Mouse (Mus musculus) myocyte (in vitro differentiated cells): Measurements from ENCODE around the gene Bcl10. TPM values are rescaled to one million over a fixed set of nuclear protein-coding genes. Genes with fewer than 3 reads are reported as not detected.

ENCODE experiments used
- H3K27me3 ChIP-seq: one replicate; pipeline ENCODE4 v1.6.1; 2011; ENCODE audit not compliant: control insufficient read depth, insufficient read depth, insufficient read length
- H3K36me3 ChIP-seq: one replicate; pipeline ENCODE4 v1.6.1; 2011; ENCODE audit not compliant: control insufficient read depth, insufficient read depth
- H3K4me2 ChIP-seq: one replicate; pipeline ENCODE4 v1.6.1; 2011; ENCODE audit warnings: low read depth, control low read depth
- H3K4me3 ChIP-seq: one replicate; pipeline ENCODE4 v1.5.1; 2011; ENCODE audit warnings: mild to moderate bottlenecking, control low read depth, moderate library complexity
- H3K79me2 ChIP-seq: one replicate; pipeline ENCODE4 v1.6.1; 2011; ENCODE audit not compliant: control insufficient read depth, insufficient read depth
- H3ac ChIP-seq: one replicate; pipeline ENCODE4 v1.6.1; 2011; ENCODE audit not compliant: control insufficient read depth, insufficient read length
- CEBPB ChIP-seq: IDR thresholded peaks from 2 replicates; pipeline ENCODE4 v1.6.1; 2011; ENCODE audit warnings: mild to moderate bottlenecking, moderate library complexity; ENCODE audit not compliant: poor library complexity, insufficient read depth, severe bottlenecking
- E2F4 ChIP-seq: IDR thresholded peaks from one replicate; pipeline ENCODE4 v1.6.1; 2011; ENCODE audit warnings: mild to moderate bottlenecking, control low read depth, moderate library complexity; ENCODE audit not compliant: insufficient read depth
- MAX ChIP-seq: IDR thresholded peaks from one replicate; pipeline ENCODE4 v1.6.1; 2011; ENCODE audit warnings: low read depth, mild to moderate bottlenecking, control low read depth
- MYOD1 ChIP-seq, 3 experiments: IDR thresholded peaks; one replicate each; pipeline ENCODE4 v1.6.1; 2011; ENCODE audit warnings: control low read depth in 2 of 3, low read depth in 2 of 3, mild to moderate bottlenecking in 2 of 3, moderate library complexity in 1 of 3; ENCODE audit not compliant: insufficient read length in 2 of 3, control insufficient read depth in 1 of 3
- MYOG ChIP-seq, 3 experiments: IDR thresholded peaks; one replicate each; pipeline ENCODE4 v1.6.1; 2011; ENCODE audit warnings: control low read depth in 2 of 3, low read depth in 2 of 3, mild to moderate bottlenecking in 2 of 3; ENCODE audit not compliant: insufficient read length in 2 of 3, control insufficient read depth in 1 of 3, insufficient read depth in 1 of 3
- POLR2A ChIP-seq: IDR thresholded peaks from one replicate; pipeline ENCODE4 v1.6.1; 2011; ENCODE audit warnings: low read depth, mild to moderate bottlenecking, control low read depth, moderate library complexity; ENCODE audit not compliant: insufficient read length
- POLR2AphosphoS2 ChIP-seq: IDR thresholded peaks from one replicate; pipeline ENCODE4 v1.6.1; 2011; ENCODE audit warnings: low read depth, control low read depth; ENCODE audit not compliant: insufficient read length
- REST ChIP-seq: IDR thresholded peaks from one replicate; pipeline ENCODE4 v1.6.1; 2011; ENCODE audit warnings: mild to moderate bottlenecking, control low read depth, moderate library complexity; ENCODE audit not compliant: insufficient read depth, insufficient read length
- SRF ChIP-seq: IDR thresholded peaks from one replicate; pipeline ENCODE4 v1.6.1; 2011; ENCODE audit warnings: low read depth; ENCODE audit not compliant: control insufficient read depth, insufficient read length
- TCF12 ChIP-seq: IDR thresholded peaks from one replicate; pipeline ENCODE4 v1.6.1; 2011; ENCODE audit warnings: mild to moderate bottlenecking, control low read depth; ENCODE audit not compliant: poor library complexity, insufficient read depth, severe bottlenecking
- TCF3 ChIP-seq: IDR thresholded peaks from one replicate; pipeline ENCODE4 v1.6.1; 2011; ENCODE audit warnings: low read depth, control low read depth; ENCODE audit not compliant: insufficient read length
- USF1 ChIP-seq: IDR thresholded peaks from one replicate; pipeline ENCODE4 v1.6.1; 2011; ENCODE audit warnings: low read depth, mild to moderate bottlenecking, control low read depth, moderate library complexity
- polyA plus RNA-seq: library from polyadenylated mRNA; unstranded; fragments of >200 nt; fragmentation: generic; extraction: Trizol; gene quantifications from one replicate; pipeline ENCODE4 v1.2.1, GENCODE M21; 2012; ENCODE audit warnings: missing spikeins

Gene Bcl10
- polyA plus RNA-seq, 1 experiment, result 25.9 TPM

DNA sequence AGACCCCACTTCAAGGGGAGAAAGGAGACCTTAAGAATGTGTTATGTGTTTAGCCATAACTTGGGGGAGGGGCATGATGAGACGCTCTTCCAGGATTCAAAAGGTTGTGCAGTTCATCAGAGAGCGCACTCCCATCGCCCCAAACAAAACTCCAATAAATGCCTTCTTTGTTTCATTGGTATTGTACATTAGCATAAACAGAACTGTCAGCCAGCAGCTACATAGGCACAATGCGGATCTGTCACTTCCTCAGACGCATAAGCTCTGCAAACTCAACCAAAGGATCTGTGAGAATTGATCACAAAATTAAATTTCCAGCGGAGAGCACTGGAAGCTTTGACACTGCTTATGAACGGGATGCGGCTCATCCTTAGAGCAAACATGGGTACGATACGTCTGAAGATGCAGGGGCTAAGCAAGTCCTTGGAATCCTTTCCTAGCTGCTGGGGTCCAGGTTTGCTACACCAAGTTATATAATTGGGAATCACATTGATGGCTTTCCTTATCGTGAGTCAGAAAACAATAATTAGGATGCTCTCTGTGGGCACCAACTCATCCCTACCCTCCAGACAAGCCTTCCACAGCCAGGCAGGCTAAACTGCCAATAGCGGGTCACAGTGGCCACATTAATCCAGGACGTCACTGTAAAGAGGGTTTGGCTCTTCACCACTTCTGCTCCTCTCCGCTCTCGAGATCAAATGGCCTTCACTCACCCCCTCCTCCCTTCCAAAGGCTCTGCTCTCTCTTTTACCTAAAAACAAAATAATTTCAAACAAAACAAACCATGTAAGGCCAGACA, 40.3 kb upstream of the Bcl10 start:
- H3K79me2 ChIP-seq, result no peaks in the 10 kb centered on the region
- TF ChIP-seq MYOG (IDR thresholded peaks at IDR 0.05; ENCODE audit: control insufficient read depth in 1 of 3, insufficient read depth in 1 of 3, insufficient read length in 2 of 3, low read depth in 2 of 3), result no peak
- H3ac ChIP-seq, result no peak overlapping the region
- H3K4me2 ChIP-seq, result no peak overlapping the region
- H3K4me3 ChIP-seq, result no peak overlapping the region
- no peaks in the 10 kb centered on the region for H3K27me3 ChIP-seq
- H3K36me3 ChIP-seq, result no peaks in the 10 kb centered on the region

DNA sequence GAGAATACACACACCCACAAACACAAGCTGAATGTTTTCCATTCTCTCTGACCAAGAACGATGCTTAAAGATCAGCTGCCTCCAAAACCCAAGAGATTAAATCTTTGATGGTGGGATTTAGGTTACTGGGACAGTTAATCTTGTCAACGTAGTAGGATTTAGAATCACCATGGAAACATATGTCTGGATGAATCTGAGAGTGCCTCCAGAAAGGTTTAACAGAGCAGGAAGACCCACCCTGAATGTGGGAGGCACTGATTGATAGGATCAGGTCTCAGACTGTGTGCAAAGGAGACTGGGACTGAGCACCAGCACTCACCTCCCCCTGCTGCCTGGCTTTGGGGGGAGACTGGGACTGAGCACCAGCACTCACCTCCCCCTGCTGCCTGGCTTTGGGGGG, 39.4 kb upstream of the Bcl10 start:
- Histone ChIP-seq H3K4me2 (no peak overlapping the region), H3K4me3 (no peak overlapping the region), H3ac (no peak overlapping the region), H3K27me3 (no peaks in the 10 kb centered on the region), H3K79me2 (no peaks in the 10 kb centered on the region), H3K36me3 (no peaks in the 10 kb centered on the region)
- TF ChIP-seq POLR2A (no peak), CEBPB (no peak), TCF3 (no peak), SRF (no peak), MYOG (IDR thresholded peaks at IDR 0.05; ENCODE audit: control insufficient read depth in 1 of 3, insufficient read depth in 1 of 3, insufficient read length in 2 of 3, low read depth in 2 of 3) (no peak), E2F4 (no peak), USF1 (no peak), POLR2AphosphoS2 (no peak), MAX (no peak), MYOD1 (IDR thresholded peaks at IDR 0.05; ENCODE audit: control insufficient read depth in 1 of 3, insufficient read length in 2 of 3, low read depth in 2 of 3) (no peak), REST (no peak), TCF12 (no peak)

DNA sequence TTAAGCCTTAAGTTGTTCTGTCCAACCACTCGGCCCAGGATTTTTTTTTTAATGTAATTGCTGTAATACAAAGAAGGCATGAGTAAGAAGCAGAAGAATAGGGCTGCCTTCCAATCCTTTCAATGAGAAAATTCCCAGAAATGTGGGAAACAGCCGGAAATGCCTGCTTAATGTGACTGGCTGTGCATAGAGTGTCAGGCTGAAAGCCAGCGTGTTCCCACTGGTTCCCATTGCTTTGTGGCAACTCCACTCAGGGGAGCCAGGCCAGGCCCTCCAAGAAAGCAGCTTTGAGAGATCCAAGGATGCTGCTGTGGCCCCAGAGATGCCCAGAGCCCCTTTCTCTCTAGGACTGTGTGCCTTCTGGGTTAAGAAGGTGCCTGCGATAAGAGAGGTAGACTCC, 37.2 kb upstream of the Bcl10 start:
- no peak for TF ChIP-seq POLR2AphosphoS2
- TF ChIP-seq SRF, result no peak
- no peak for TF ChIP-seq MYOD1 (IDR thresholded peaks at IDR 0.05; ENCODE audit: control insufficient read depth in 1 of 3, insufficient read length in 2 of 3, low read depth in 2 of 3)
- TF ChIP-seq MAX, result no peak
- TF ChIP-seq POLR2A, result no peak
- TF ChIP-seq TCF3, result no peak
- no peak for TF ChIP-seq USF1
- TF ChIP-seq REST, result no peak
- no peak for TF ChIP-seq TCF12
- no peak for TF ChIP-seq MYOG (IDR thresholded peaks at IDR 0.05; ENCODE audit: control insufficient read depth in 1 of 3, insufficient read depth in 1 of 3, insufficient read length in 2 of 3, low read depth in 2 of 3)
- no peak for TF ChIP-seq E2F4
- peak overlapping the region; percentile 43 for H3K4me2 ChIP-seq
- no peaks in the 10 kb centered on the region for H3K27me3 ChIP-seq
- no peaks in the 10 kb centered on the region for H3K79me2 ChIP-seq
- H3K4me3 ChIP-seq, result no peak overlapping the region
- H3K36me3 ChIP-seq, result no peaks in the 10 kb centered on the region
- H3ac ChIP-seq, result no peak overlapping the region

DNA sequence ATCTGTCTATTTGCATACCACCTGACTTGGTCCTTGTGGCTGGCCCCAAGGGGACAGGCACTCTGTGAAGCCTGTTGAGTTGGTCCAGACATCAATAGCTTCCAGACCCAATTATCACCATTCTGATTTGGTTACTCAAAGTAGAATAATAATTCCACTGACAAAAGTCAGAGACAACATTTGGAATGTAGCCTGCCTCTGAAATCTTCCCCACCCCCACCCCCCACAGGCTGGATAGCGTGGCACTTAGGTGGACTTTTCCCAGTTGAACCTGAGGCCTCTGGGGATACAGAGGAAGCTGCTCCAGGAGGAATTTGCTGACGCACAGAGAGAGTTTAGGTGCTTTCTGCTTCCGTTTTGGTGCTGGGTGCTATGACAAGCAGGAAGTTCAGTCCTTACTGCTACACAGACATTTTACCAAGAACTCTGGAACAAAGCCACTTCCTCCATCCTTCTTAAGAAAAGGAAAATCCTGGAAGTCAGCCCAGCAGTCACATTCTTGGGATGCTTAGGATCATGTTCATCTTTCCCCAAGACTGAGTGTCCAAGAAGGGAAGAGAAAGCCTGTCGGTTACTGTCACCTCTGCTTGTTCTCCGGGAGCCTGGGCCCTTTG, 36.6 kb upstream of the Bcl10 start:
- Histone ChIP-seq H3K79me2 (no peaks in the 10 kb centered on the region), H3K27me3 (no peaks in the 10 kb centered on the region), H3K4me2 (peak overlapping the region; percentile 43), H3K36me3 (no peaks in the 10 kb centered on the region), H3ac (no peak overlapping the region), H3K4me3 (no peak overlapping the region)
- TF ChIP-seq POLR2AphosphoS2, result no peak
- no peak for TF ChIP-seq SRF

DNA sequence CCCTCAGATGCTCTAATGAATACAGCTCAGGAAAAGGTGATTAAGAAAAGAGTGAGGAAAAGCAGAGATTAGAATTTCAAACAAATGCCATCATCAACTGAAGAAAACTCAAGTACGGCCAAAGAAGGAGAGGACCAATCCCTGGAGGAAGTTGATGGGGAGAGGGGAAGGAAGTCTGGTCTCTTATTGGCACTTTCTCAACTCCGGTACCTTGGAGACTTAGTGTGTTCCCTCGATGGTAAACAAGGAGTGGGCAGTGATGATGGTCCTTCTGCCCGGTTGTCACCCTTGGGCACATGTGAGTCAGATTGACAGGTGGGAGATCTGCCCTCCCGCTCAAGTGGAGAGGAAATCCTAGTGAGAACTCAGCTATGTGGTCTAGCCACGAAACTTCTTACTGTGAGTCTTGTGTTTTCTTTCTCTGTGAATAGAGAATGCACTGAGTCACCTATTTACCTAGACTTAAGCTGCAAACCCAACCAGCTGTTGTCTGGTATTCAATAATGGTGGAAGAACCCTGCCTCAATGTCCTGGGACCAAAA, 35.1 kb upstream of the Bcl10 start:
- Histone ChIP-seq H3K79me2 (no peaks in the 10 kb centered on the region), H3K36me3 (no peaks in the 10 kb centered on the region), H3ac (no peak overlapping the region), H3K4me3 (no peak overlapping the region), H3K4me2 (peak overlapping the region; percentile 70), H3K27me3 (no peaks in the 10 kb centered on the region)
- TF ChIP-seq TCF12 (no peak), MYOD1 (IDR thresholded peaks at IDR 0.05; ENCODE audit: control insufficient read depth in 1 of 3, insufficient read length in 2 of 3, low read depth in 2 of 3) (peak in 2 of 3 experiments; percentile 72 to 84), USF1 (no peak), MYOG (IDR thresholded peaks at IDR 0.05; ENCODE audit: control insufficient read depth in 1 of 3, insufficient read depth in 1 of 3, insufficient read length in 2 of 3, low read depth in 2 of 3) (peak in 1 of 3 experiments; percentile 41), MAX (no peak), CEBPB (no peak), REST (no peak)
